Mouse (Mus musculus): ENCODE data around the gene Brd2. TPM values are rescaled to one million over a fixed set of nuclear protein-coding genes. Genes with fewer than 3 reads are reported as not detected.
A peak's percentile ranks its signal among the peaks of the same experiment; 100 is the strongest.

Brd2 gene
- total RNA-seq, 2 experiments from 2014 or later, result 231 to 249 TPM

GRCm38 (mm10) chr17:34119249-34120179 lies 2.9 kb downstream of the Brd2 start, which contains the start of gene H2-DMa:
TSS of gene H2-DMa (plus strand) at chr17:34119541.
- DNase-seq (ENCODE audit: low spot score in 2 of 2), result peak; percentile 99
- intact Hi-C loops (cut with DNase I), result loop anchor here (5.0 kb wide), 2 partner anchors 82 to 473 kb away; partner anchors contain the start of genes Col11a2 and Pbx2

- no peak for DNase-seq (ENCODE audit: low spot score in 2 of 2)
- intact Hi-C loops (cut with DNase I), result loop anchor here (5.0 kb wide), 1 partner anchor 82 kb away; the partner anchor contains the start of gene Col11a2
Measured at GRCm38 (mm10) chr17:34118873-34119248, 3.6 kb downstream of the Brd2 start.

- peak in 1 of 2 experiments; percentile 53 for DNase-seq (ENCODE audit: low spot score in 2 of 2)
- intact Hi-C loops (cut with DNase I), result loop anchor here (5.0 kb wide), 1 partner anchor 81 kb away; the partner anchor contains the start of gene Col11a2
Measured at GRCm38 (mm10) chr17:34118113-34118872, 4.1 kb downstream of the Brd2 start.

- intact Hi-C loops (cut with DNase I), result loop anchor here (5.0 kb wide), 1 partner anchor 80 kb away; the partner anchor contains the start of gene Col11a2
- DNase-seq (ENCODE audit: low spot score in 2 of 2), result no peak
Measured at GRCm38 (mm10) chr17:34117421-34118112, 4.9 kb downstream of the Brd2 start.

GRCm38 (mm10) chr17:34116736-34117370 lies 5.6 kb downstream of the Brd2 start:
- intact Hi-C loops (cut with DNase I), result loop anchor here (5.0 kb wide), 1 partner anchor 80 kb away; the partner anchor contains the start of gene Col11a2
- DNase-seq (ENCODE audit: low spot score in 2 of 2), result no peak

- no peak for DNase-seq (ENCODE audit: low spot score in 2 of 2)
- intact Hi-C loops (cut with DNase I), result no loop called here
Measured at GRCm38 (mm10) chr17:34114114-34114513, 8.3 kb downstream of the Brd2 start.

GRCm38 (mm10) chr17:34110309-34110708 lies 12.1 kb downstream of the Brd2 start:
- intact Hi-C loops (cut with DNase I), result no loop called here
- DNase-seq (ENCODE audit: low spot score in 2 of 2), result no peak

GRCm38 (mm10) chr17:34109806-34110195 lies 12.6 kb downstream of the Brd2 start:
- intact Hi-C loops (cut with DNase I), result loop anchor here (10.0 kb wide), 1 partner anchor 125 kb away; the partner anchor contains the start of gene H2-Ob
- no peak for DNase-seq (ENCODE audit: low spot score in 2 of 2)

- DNase-seq (ENCODE audit: low spot score in 2 of 2), result peak in 1 of 2 experiments; percentile 49
- intact Hi-C loops (cut with DNase I), result loop anchor here (10.0 kb wide), 1 partner anchor 126 kb away; the partner anchor contains the start of gene H2-Ob
Measured at GRCm38 (mm10) chr17:34109038-34109805, 13.2 kb downstream of the Brd2 start.

- intact Hi-C loops (cut with DNase I), result loop anchor here (10.0 kb wide), 1 partner anchor 126 kb away; the partner anchor contains the start of gene H2-Ob
Measured at GRCm38 (mm10) chr17:34108460-34108859, 14.0 kb downstream of the Brd2 start.

GRCm38 (mm10) chr17:34107109-34107867 lies 15.1 kb downstream of the Brd2 start:
- DNase-seq (ENCODE audit: low spot score in 2 of 2), result no peak
- intact Hi-C loops (cut with DNase I), result loop anchor here (10.0 kb wide), 1 partner anchor 128 kb away; the partner anchor contains the start of gene H2-Ob

More at GRCm38 (mm10) chr17:34108460-34108859, 14.0 kb downstream of the Brd2 start:
- no peak for DNase-seq (ENCODE audit: low spot score in 2 of 2)

- no peak for DNase-seq (ENCODE audit: low spot score in 2 of 2)
- intact Hi-C loops (cut with DNase I), result loop anchor here (10.0 kb wide), 1 partner anchor 128 kb away; the partner anchor contains the start of gene H2-Ob
Measured at GRCm38 (mm10) chr17:34106555-34106954, 15.9 kb downstream of the Brd2 start.

GRCm38 (mm10) chr17:34104804-34105203 lies 17.6 kb downstream of the Brd2 start:
- DNase-seq (ENCODE audit: low spot score in 2 of 2), result no peak

GRCm38 (mm10) chr17:34102831-34103230 lies 19.6 kb downstream of the Brd2 start:
- intact Hi-C loops (cut with DNase I), result loop anchor here (10.0 kb wide), 1 partner anchor 132 kb away; the partner anchor contains the start of gene H2-Ob
- no peak for DNase-seq (ENCODE audit: low spot score in 2 of 2)

More at GRCm38 (mm10) chr17:34104804-34105203, 17.6 kb downstream of the Brd2 start:
- intact Hi-C loops (cut with DNase I), result loop anchor here (10.0 kb wide), 1 partner anchor 130 kb away; the partner anchor contains the start of gene H2-Ob

GRCm38 (mm10) chr17:34101604-34102032 lies 20.8 kb downstream of the Brd2 start:
- DNase-seq (ENCODE audit: low spot score in 2 of 2), result peak; percentile 94 to 95
- intact Hi-C loops (cut with DNase I), result loop anchor here (2.0 to 10.0 kb wide), 2 partner anchors 67 to 133 kb away; partner anchors contain the start of gene H2-Ob

- no peak for DNase-seq (ENCODE audit: low spot score in 2 of 2)
- intact Hi-C loops (cut with DNase I), result loop anchor here (2.0 to 10.0 kb wide), 2 partner anchors 68 to 134 kb away; partner anchors contain the start of gene H2-Ob
Measured at GRCm38 (mm10) chr17:34101185-34101584, 21.2 kb downstream of the Brd2 start.

All from left cerebral cortex, postnatal 14 days (tissue).